Mouse (Mus musculus) kidney, embryonic 16.5 days (tissue): Measurements from ENCODE around the gene Fam83c. TPM values are rescaled to one million over a fixed set of nuclear protein-coding genes. Genes with fewer than 3 reads are reported as not detected.
A peak's percentile ranks its signal among the peaks of the same experiment; 100 is the strongest.

ENCODE experiments used
- ATAC-seq: fragments of 200-750 bp; cut with Nextera tagmentation; 2 replicates; pipeline ENCODE4 v1.8.0; 2017; ENCODE audit warnings: moderate TSS enrichment; ENCODE audit not compliant: low FRiP score, low TSS enrichment
- H3K27ac ChIP-seq: fragments of 300-500 bp; sonication (generic); 2 replicates; pipeline ENCODE4 v1.5.1; 2014; ENCODE audit warnings: low read length
- H3K27me3 ChIP-seq: fragments of 300-500 bp; sonication (generic); 2 replicates; pipeline ENCODE4 v1.6.1; 2014; ENCODE audit warnings: low read length, control low read depth, mixed read lengths; ENCODE audit not compliant: insufficient read depth
- H3K36me3 ChIP-seq: fragments of 300-500 bp; sonication (generic); 2 replicates; pipeline ENCODE4 v1.6.1; 2014; ENCODE audit warnings: low read length, control low read depth, mixed read lengths; ENCODE audit not compliant: insufficient read depth
- H3K4me1 ChIP-seq: fragments of 300-500 bp; sonication (generic); 2 replicates; pipeline ENCODE4 v1.6.1; 2014; ENCODE audit warnings: low read length, control low read depth, mixed read lengths; ENCODE audit not compliant: insufficient read depth
- H3K4me2 ChIP-seq: fragments of 300-500 bp; sonication (generic); replicated peaks from 2 replicates; pipeline ENCODE4 v1.6.1; 2014; ENCODE audit warnings: low read depth, low read length
- H3K4me3 ChIP-seq: fragments of 300-500 bp; sonication (generic); 2 replicates; pipeline ENCODE4 v1.5.1; 2014; ENCODE audit warnings: mild to moderate bottlenecking, low read length
- H3K9ac ChIP-seq: fragments of 300-500 bp; sonication (generic); replicated peaks from 2 replicates; pipeline ENCODE4 v1.6.1; 2014; ENCODE audit warnings: low read length
- H3K9me3 ChIP-seq: fragments of 300-500 bp; sonication (generic); 2 replicates; pipeline ENCODE4 v1.6.1; 2016; ENCODE audit warnings: low read length, control low read depth
- WGBS: fragments of 180-500 bp; shearing (Covaris S2); extraction: QIAGEN DNeasy Blood & Tissue Kit; methylation state at CpG from one replicate; pipeline ENCODE4 v1.1.7; 2014; 5-methylcytosine and 5-hydroxymethylcytosine counted together
- polyA plus RNA-seq: library from polyadenylated mRNA; unstranded; fragments of >200 nt; fragmentation: Nextera tagmentation; extraction: Ambion mirVana; gene quantifications from 2 replicates; pipeline ENCODE4 v1.2.1, GENCODE M21; 2015

Fam83c gene
- 0.18 and 0.21 TPM in 2 replicates for polyA plus RNA-seq

- Histone ChIP-seq H3K4me1 (no peaks in the 10 kb centered on the region), H3K27me3 (no peaks in the 10 kb centered on the region), H3K9ac (no peak within 1 kb of the TSS), H3K4me2 (no peak within 1 kb of the TSS), H3K9me3 (no peaks in the 10 kb centered on the region), H3K27ac (no peak within 1 kb of the TSS), H3K4me3 (no peak within 1 kb of the TSS), H3K36me3 (no peaks in the 10 kb centered on the region)
- WGBS = 67% methylated on average over 9 of the region's 9 CpGs
- no peak for ATAC-seq
Measured at GRCm38 (mm10) chr2:155834732-155835131, at the start of gene Fam83c. Gene Fam83c, minus strand, starts transcription at chr2:155834854.

- Histone ChIP-seq H3K27me3 (no peaks in the 10 kb centered on the region), H3K4me3 (no peak overlapping the region), H3K27ac (no peak overlapping the region), H3K36me3 (peaks cover 20% of the 10 kb centered on the region), H3K9me3 (no peaks in the 10 kb centered on the region), H3K9ac (no peak overlapping the region), H3K4me2 (no peak overlapping the region), H3K4me1 (no peaks in the 10 kb centered on the region)
- 87% methylated on average over 3 of the region's 3 CpGs for WGBS
- no peak for ATAC-seq
Measured at GRCm38 (mm10) chr2:155882087-155882486, 47.4 kb upstream of the Fam83c start.

- Histone ChIP-seq H3K9ac (no peak overlapping the region), H3K27ac (0 out of 2 replicates have a peak overlapping the region, but pooled peaks have one; percentile 1), H3K36me3 (peaks cover 19% of the 10 kb centered on the region), H3K9me3 (no peaks in the 10 kb centered on the region), H3K4me3 (no peak overlapping the region), H3K27me3 (no peaks in the 10 kb centered on the region), H3K4me1 (no peaks in the 10 kb centered on the region), H3K4me2 (no peak overlapping the region)
- ATAC-seq = peak; percentile 54
- 51% methylated on average over 21 of the region's 21 CpGs for WGBS
Measured at GRCm38 (mm10) chr2:155878964-155879876, 44.6 kb upstream of the Fam83c start.

- no peak overlapping the region for H3K27ac ChIP-seq
- H3K36me3 ChIP-seq = peaks cover 13% of the 10 kb centered on the region; the same call in 1 of the 2 replicates
- H3K4me1 ChIP-seq = no peaks in the 10 kb centered on the region
- H3K9me3 ChIP-seq = no peaks in the 10 kb centered on the region
- no peak for ATAC-seq
- H3K4me2 ChIP-seq = no peak overlapping the region
- no peaks in the 10 kb centered on the region for H3K27me3 ChIP-seq
- H3K9ac ChIP-seq = no peak overlapping the region
- H3K4me3 ChIP-seq = no peak overlapping the region
- 66% methylated on average over 6 of the region's 6 CpGs for WGBS
Measured at GRCm38 (mm10) chr2:155873636-155874035, 39.0 kb upstream of the Fam83c start.

- Histone ChIP-seq H3K9ac (no peak overlapping the region), H3K27me3 (no peaks in the 10 kb centered on the region), H3K4me1 (no peaks in the 10 kb centered on the region), H3K4me2 (no peak overlapping the region), H3K27ac (no peak overlapping the region), H3K9me3 (no peaks in the 10 kb centered on the region), H3K4me3 (no peak overlapping the region), H3K36me3 (peaks cover 16% of the 10 kb centered on the region; the same call in 1 of the 2 replicates)
- ATAC-seq = no peak
- 33% methylated on average over 10 of the region's 10 CpGs for WGBS
Measured at GRCm38 (mm10) chr2:155872930-155873507, 38.4 kb upstream of the Fam83c start.

- H3K9me3 ChIP-seq = no peaks in the 10 kb centered on the region
- ATAC-seq = no peak
- H3K27me3 ChIP-seq = no peaks in the 10 kb centered on the region
- H3K36me3 ChIP-seq = peaks cover 16% of the 10 kb centered on the region; the same call in 1 of the 2 replicates
- WGBS = 56% methylated on average over 8 of the region's 8 CpGs
- no peak overlapping the region for H3K4me3 ChIP-seq
- H3K27ac ChIP-seq = no peak overlapping the region
- no peak overlapping the region for H3K9ac ChIP-seq
- H3K4me2 ChIP-seq = no peak overlapping the region
- H3K4me1 ChIP-seq = no peaks in the 10 kb centered on the region
Measured at GRCm38 (mm10) chr2:155872486-155872885, 37.8 kb upstream of the Fam83c start.

- Histone ChIP-seq H3K9ac (no peak overlapping the region), H3K4me1 (no peaks in the 10 kb centered on the region), H3K4me2 (no peak overlapping the region), H3K27ac (no peak overlapping the region), H3K27me3 (no peaks in the 10 kb centered on the region), H3K36me3 (peaks cover 7% of the 10 kb centered on the region; the same call in 1 of the 2 replicates), H3K9me3 (no peaks in the 10 kb centered on the region), H3K4me3 (no peak overlapping the region)
- no peak for ATAC-seq
- WGBS = 63% methylated on average over 5 of the region's 5 CpGs
Measured at GRCm38 (mm10) chr2:155869772-155870171, 35.1 kb upstream of the Fam83c start.

- H3K36me3 ChIP-seq = peaks cover 3% of the 10 kb centered on the region; the same call in 1 of the 2 replicates
- no peak overlapping the region for H3K9ac ChIP-seq
- no peak for ATAC-seq
- peaks cover 9% of the 10 kb centered on the region; the same call in 1 of the 2 replicates for H3K4me1 ChIP-seq
- H3K27me3 ChIP-seq = no peaks in the 10 kb centered on the region
- no peaks in the 10 kb centered on the region for H3K9me3 ChIP-seq
- no peak overlapping the region for H3K4me2 ChIP-seq
- H3K27ac ChIP-seq = no peak overlapping the region
- no peak overlapping the region for H3K4me3 ChIP-seq
- 97% methylated on average over 8 of the region's 8 CpGs for WGBS
Measured at GRCm38 (mm10) chr2:155868320-155868719, 33.7 kb upstream of the Fam83c start.

- Histone ChIP-seq H3K4me2 (0 out of 2 replicates have a peak overlapping the region, but pooled peaks have one; percentile 19), H3K9ac (no peak overlapping the region), H3K9me3 (0 out of 2 replicates have a peak, but pooled peaks cover 3% of the 10 kb centered on the region), H3K36me3 (peaks cover 10% of the 10 kb centered on the region), H3K4me3 (no peak overlapping the region), H3K4me1 (peaks cover 20% of the 10 kb centered on the region), H3K27ac (peak overlapping the region; percentile 51; the same call in 1 of the 2 replicates), H3K27me3 (no peaks in the 10 kb centered on the region)
- 18% methylated on average over 11 of the region's 11 CpGs for WGBS
- peak; percentile 80 for ATAC-seq
Measured at GRCm38 (mm10) chr2:155863301-155863867, 28.7 kb upstream of the Fam83c start.
